Mouse (Mus musculus): ENCODE results near the gene Gm266.

DNA sequence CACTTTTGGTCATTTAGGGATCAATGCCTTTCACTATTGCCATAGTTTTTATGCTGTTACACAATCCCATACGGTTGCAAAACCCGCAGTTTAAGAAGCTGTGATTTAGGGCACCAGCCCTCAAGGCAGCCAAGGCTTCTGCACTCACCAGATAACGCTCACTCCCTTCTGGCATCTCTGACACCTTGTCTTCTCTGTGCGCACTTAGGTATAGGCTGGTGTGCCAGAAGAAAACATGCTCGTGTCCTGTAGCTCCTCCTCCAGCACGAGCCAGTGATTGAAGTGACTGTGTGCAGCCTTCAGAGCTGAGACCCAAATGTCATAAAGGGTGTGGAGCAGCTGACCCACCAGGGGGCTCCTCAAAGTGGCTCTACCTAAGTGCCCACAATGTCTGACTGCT lies 49.7 kb upstream of the Gm266 start:
- TF ChIP-seq POLR2AphosphoS2 (IDR thresholded peaks at IDR 0.05; ENCODE audit: insufficient read length, low read depth) (no peak), POLR2A (IDR thresholded peaks at IDR 0.05; ENCODE audit: insufficient read length, low read depth) (no peak), TCF12 (IDR thresholded peaks at IDR 0.05; ENCODE audit: insufficient read depth, poor library complexity, severe bottlenecking) (no peak), CEBPB (IDR thresholded peaks at IDR 0.05; ENCODE audit: insufficient read depth, poor library complexity, severe bottlenecking) (no peak), USF1 (IDR thresholded peaks at IDR 0.05; ENCODE audit: low read depth) (no peak), MYOG (IDR thresholded peaks at IDR 0.05; ENCODE audit: control insufficient read depth in 1 of 3, insufficient read depth in 1 of 3, insufficient read length in 2 of 3, low read depth in 2 of 3) (no peak), SRF (IDR thresholded peaks at IDR 0.05; ENCODE audit: control insufficient read depth, insufficient read length, low read depth) (no peak), MAX (IDR thresholded peaks at IDR 0.05; ENCODE audit: low read depth) (no peak), MYOD1 (IDR thresholded peaks at IDR 0.05; ENCODE audit: control insufficient read depth in 1 of 3, insufficient read length in 2 of 3, low read depth in 2 of 3) (no peak), REST (IDR thresholded peaks at IDR 0.05; ENCODE audit: insufficient read depth, insufficient read length) (no peak)

Data from myocyte (in vitro differentiated cells).